In the genomic region with DNA sequence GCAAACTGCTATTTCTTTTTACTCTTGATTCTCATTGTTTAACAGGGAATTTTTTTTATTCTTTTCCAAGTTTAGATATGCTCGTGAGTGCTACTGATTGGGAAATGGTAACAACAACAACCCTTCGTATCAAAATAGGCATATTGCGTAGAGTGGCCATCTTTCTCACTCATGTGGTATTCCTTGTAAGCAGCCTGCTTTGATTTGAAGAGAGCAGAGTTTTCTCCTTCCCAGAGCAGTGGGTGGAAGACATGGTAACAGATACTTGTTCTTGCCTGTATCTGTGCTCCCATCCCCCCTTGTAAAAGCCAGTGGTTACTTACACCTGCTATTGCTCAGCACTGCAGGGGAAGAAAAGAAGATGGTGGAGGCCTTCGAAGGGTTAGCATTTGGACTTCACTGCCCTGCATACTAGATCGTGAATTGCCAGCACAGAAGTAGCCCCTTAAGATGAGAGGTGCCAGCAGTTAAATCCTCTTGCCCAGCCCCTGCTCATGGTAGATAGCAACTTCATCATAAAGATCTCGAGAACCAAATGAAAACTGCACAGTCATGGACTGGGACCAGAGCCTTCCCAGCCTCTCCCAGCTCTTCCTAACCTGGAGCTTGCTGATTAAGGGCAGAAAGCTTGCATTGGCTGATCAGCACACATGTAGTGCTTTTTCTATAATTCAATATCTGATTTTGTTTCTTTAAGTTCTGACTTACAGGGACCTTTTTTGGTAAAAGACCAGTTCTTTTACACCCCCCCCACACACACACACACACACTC, we compare ENCODE assay signal across 15 mouse cellular contexts.
DNase-seq lines count a peak whose midpoint lies in the region; ATAC-seq and TF ChIP-seq lines count a peak whose summit lies in the region.
"Had no signal": no experiment of that assay in that cellular context is flagged by ENCODE, and none has a peak within 500 bp of the region (broad histone marks: within the 10 kb centered on the region; RNA-seq: fewer than 3 reads in every experiment).

No protein-coding gene starts in this region.

- peak; percentile 70 for DNase-seq in brain, adult 2 months (ENCODE audit: low read depth, low spot score)
- no peak for DNase-seq in cerebellum, adult 2 months
- DNase-seq: adrenal gland, postnatal 36 days; cerebellum, adult 11-12 months; kidney, adult 2 months; lung, adult 2 months; thymus, adult 18-20 months had no signal

- H3K27ac ChIP-seq in hindbrain, embryonic 13.5 days = peak overlapping the region; percentile 10; the same call in 1 of the 2 replicates
- no peak overlapping the region for H3K27ac ChIP-seq in hindbrain, embryonic 12.5 days
- H3K27ac ChIP-seq in liver, embryonic 16.5 days (ENCODE audit: low read length) = no peak overlapping the region
- no peak overlapping the region; the same call in 1 of the 2 replicates for H3K27ac ChIP-seq in cerebellum, adult 2 months (ENCODE audit: insufficient read depth, low read length)
- H3K27ac ChIP-seq: hindbrain, postnatal 0 days; macrophage had no signal

- TF ChIP-seq POLR2A in cerebellum, adult 2 months (IDR thresholded peaks at IDR 0.05; ENCODE audit: borderline replicate concordance, insufficient read depth, low read length) = no peak

- H3K4me1 ChIP-seq in hindbrain, embryonic 13.5 days (replicated peaks) = peaks cover 38% of the 10 kb centered on the region
- H3K4me1 ChIP-seq in hindbrain, embryonic 12.5 days = peaks cover 17% of the 10 kb centered on the region
- peaks cover 3% of the 10 kb centered on the region; the same call in 1 of the 2 replicates for H3K4me1 ChIP-seq in liver, embryonic 16.5 days (ENCODE audit: control insufficient read depth, low read depth, low read length)
- peaks cover 16% of the 10 kb centered on the region; the same call in 1 of the 2 replicates for H3K4me1 ChIP-seq in cerebellum, adult 2 months (ENCODE audit: control insufficient read depth, insufficient read depth, low read length)

- H3K36me3 ChIP-seq in hindbrain, embryonic 13.5 days = no peaks in the 10 kb centered on the region
- H3K36me3 ChIP-seq in hindbrain, embryonic 12.5 days = no peaks in the 10 kb centered on the region
- H3K36me3 ChIP-seq in liver, embryonic 16.5 days (ENCODE audit: control insufficient read depth, insufficient read depth) = no peaks in the 10 kb centered on the region; the same call in 1 of the 2 replicates
- H3K36me3 ChIP-seq: neural tube, embryonic 13.5 days had no signal

- H3K4me3 ChIP-seq in hindbrain, embryonic 13.5 days = no peak overlapping the region
- H3K4me3 ChIP-seq in hindbrain, embryonic 12.5 days = no peak overlapping the region
- no peak overlapping the region for H3K4me3 ChIP-seq in liver, embryonic 16.5 days (ENCODE audit: low read depth, low read length)
- H3K4me3 ChIP-seq in cerebellum, adult 2 months (replicated peaks; ENCODE audit: insufficient read depth, low read depth, low read length) = no peak overlapping the region
- H3K4me3 ChIP-seq: neural tube, embryonic 13.5 days had no signal

- ATAC-seq in hindbrain, embryonic 13.5 days (ENCODE audit: low FRiP score) = no peak
- no peak for ATAC-seq in hindbrain, embryonic 12.5 days (ENCODE audit: low FRiP score)
- ATAC-seq in erythroblast, adult 5-6 weeks (replicated peaks; ENCODE audit: low FRiP score, poor library complexity, severe bottlenecking) = peak; percentile 65; the same call in 1 of the 2 replicates
- ATAC-seq in liver, embryonic 16.5 days (ENCODE audit: low read depth) = peak; percentile 74
- no peak for ATAC-seq in activated CD4-positive, CD25-positive, alpha-beta regulatory T cell, adult 4 months
- ATAC-seq: hindbrain, postnatal 0 days had no signal

- no peak overlapping the region for H3K4me2 ChIP-seq in hindbrain, embryonic 13.5 days
- no peak overlapping the region for H3K4me2 ChIP-seq in hindbrain, embryonic 12.5 days (replicated peaks)
- H3K4me2 ChIP-seq in liver, embryonic 16.5 days (ENCODE audit: low read depth, low read length) = no peak overlapping the region
- H3K4me2 ChIP-seq: neural tube, embryonic 13.5 days had no signal

- no peaks in the 10 kb centered on the region for H3K27me3 ChIP-seq in hindbrain, embryonic 13.5 days
- no peaks in the 10 kb centered on the region for H3K27me3 ChIP-seq in hindbrain, embryonic 12.5 days
- H3K27me3 ChIP-seq in liver, embryonic 16.5 days (ENCODE audit: control insufficient read depth, insufficient read depth, low read depth, low read length) = no peaks in the 10 kb centered on the region
- no peaks in the 10 kb centered on the region; the same call in 1 of the 2 replicates for H3K27me3 ChIP-seq in cerebellum, adult 2 months (ENCODE audit: control insufficient read depth, insufficient read depth, low read length)
- H3K27me3 ChIP-seq: neural tube, embryonic 13.5 days had no signal

- 91% methylated on average over 6 of the region's 6 CpGs for WGBS in hindbrain, embryonic 13.5 days
- 94% methylated on average over 6 of the region's 6 CpGs for WGBS in hindbrain, embryonic 12.5 days
- 63% methylated on average over 6 of the region's 6 CpGs for WGBS in liver, embryonic 16.5 days (ENCODE audit: insufficient replicate concordance)
- WGBS in cerebellum, adult 2 months = 94% methylated on average over 6 of the region's 6 CpGs

- no peak for TF ChIP-seq CTCF in cerebellum, adult 2 months (IDR thresholded peaks at IDR 0.05; ENCODE audit: borderline replicate concordance, insufficient read depth, low read depth, low read length)

- no peak overlapping the region for H3K9ac ChIP-seq in hindbrain, embryonic 13.5 days
- H3K9ac ChIP-seq in hindbrain, embryonic 12.5 days = no peak overlapping the region
- no peak overlapping the region for H3K9ac ChIP-seq in liver, embryonic 16.5 days (ENCODE audit: low read depth, low read length)
- H3K9ac ChIP-seq: neural tube, embryonic 13.5 days had no signal

- no peaks in the 10 kb centered on the region for H3K9me3 ChIP-seq in hindbrain, embryonic 13.5 days
- no peaks in the 10 kb centered on the region for H3K9me3 ChIP-seq in hindbrain, embryonic 12.5 days (replicated peaks)
- no peaks in the 10 kb centered on the region for H3K9me3 ChIP-seq in liver, embryonic 16.5 days (replicated peaks; ENCODE audit: control insufficient read depth, low read length)
- H3K9me3 ChIP-seq: neural tube, embryonic 13.5 days had no signal

Comparison
In these comparisons a context has a peak if more than half of its experiments do, and no peak if none do; other contexts are left out.
1. ATAC-seq: peak in erythroblast, adult 5-6 weeks (single experiment) and liver, embryonic 16.5 days (single experiment); none in hindbrain, embryonic 13.5 days (single experiment), hindbrain, embryonic 12.5 days (single experiment) and activated CD4-positive, CD25-positive, alpha-beta regulatory T cell, adult 4 months (single experiment).